Mouse (Mus musculus) liver, postnatal 0 days (tissue): ENCODE measurements around the gene Sorbs1.

Experiments
- CTCF ChIP-seq: sonication (generic); IDR thresholded peaks from 2 replicates; pipeline ENCODE4 v1.5.1; 2016; ENCODE audit warnings: antibody characterized with exemption, low read depth
- EP300 ChIP-seq: IDR thresholded peaks from 2 replicates; pipeline ENCODE4 v1.6.1; 2016; ENCODE audit warnings: antibody characterized with exemption, low read depth, mild to moderate bottlenecking

- TF ChIP-seq CTCF (no peak), EP300 (peak; percentile 21; the same call in 1 of the 2 replicates)
Observed at GRCm38 (mm10) chr19:40249352-40249751, 264.2 kb downstream of the Sorbs1 start.
